Mouse (Mus musculus): Measurements from ENCODE around the gene Nfya. TPM values are rescaled to one million over a fixed set of nuclear protein-coding genes. Genes with fewer than 3 reads are reported as not detected.
"Not testable (repeated sequence)": the region's sequence is repeated elsewhere in the genome, so short reads cannot be mapped to it uniquely, and the experiment has no call there.

Nfya gene
- polyA plus RNA-seq, 1 experiment from 2014 or later = 17.2 TPM

GRCm38 (mm10) chr17:48355822-48356221 lies 53.9 kb downstream of the Nfya start:
- Histone ChIP-seq H3K27me3 (no peaks in the 10 kb centered on the region), H3K9ac (replicated peaks) (no peak overlapping the region), H3K4me1 (no peaks in the 10 kb centered on the region), H3K36me3 (no peaks in the 10 kb centered on the region), H3K4me3 (no peak overlapping the region), H3K27ac (replicated peaks) (no peak overlapping the region), H3K9me3 (no peaks in the 10 kb centered on the region), H3K4me2 (replicated peaks) (no peak overlapping the region)
- ATAC-seq (ENCODE audit: low FRiP score, low read depth) = no peak
- 95% methylated on average over 3 of the region's 3 CpGs for WGBS

GRCm38 (mm10) chr17:48352976-48353375 lies 56.7 kb downstream of the Nfya start:
- H3K9ac ChIP-seq (replicated peaks); H3K9me3 ChIP-seq; H3K27ac ChIP-seq (replicated peaks); H3K4me2 ChIP-seq (replicated peaks); H3K4me3 ChIP-seq; H3K4me1 ChIP-seq; H3K27me3 ChIP-seq; ATAC-seq (ENCODE audit: low FRiP score, low read depth); H3K36me3 ChIP-seq: not testable (repeated sequence)
- WGBS = 73% methylated on average over 7 of the region's 7 CpGs

DNA sequence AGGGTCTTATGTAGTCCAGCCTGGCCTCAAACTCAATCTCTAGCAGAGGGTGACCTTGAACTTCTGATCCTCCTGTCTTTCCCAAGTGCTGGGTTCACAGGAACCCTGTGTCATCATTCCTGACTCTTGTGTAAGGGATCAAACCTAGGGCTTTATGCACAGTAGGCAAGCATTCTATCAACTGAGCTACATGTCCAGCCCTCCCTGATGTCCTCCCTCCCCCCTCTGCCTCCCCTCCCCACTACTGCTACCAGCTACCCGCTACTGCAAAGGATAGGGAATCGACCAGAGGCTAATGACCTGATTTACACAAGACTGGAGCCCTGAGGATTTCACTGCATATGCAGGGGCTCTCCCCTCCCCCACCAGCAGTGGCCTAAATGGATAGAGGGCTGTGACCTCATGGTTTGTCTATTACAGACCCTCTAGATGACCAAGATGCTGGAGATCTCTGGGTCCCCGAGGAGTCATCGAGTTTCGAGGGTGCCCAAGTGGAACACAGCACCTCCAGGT lies 59.0 kb downstream of the Nfya start:
- Histone ChIP-seq H3K36me3 (no peaks in the 10 kb centered on the region), H3K9ac (replicated peaks) (no peak overlapping the region), H3K4me3 (no peak overlapping the region), H3K4me2 (replicated peaks) (no peak overlapping the region), H3K27ac (replicated peaks) (no peak overlapping the region), H3K27me3 (no peaks in the 10 kb centered on the region), H3K9me3 (no peaks in the 10 kb centered on the region), H3K4me1 (no peaks in the 10 kb centered on the region)
- 68% methylated on average over 5 of the region's 5 CpGs for WGBS
- no peak for ATAC-seq (ENCODE audit: low FRiP score, low read depth)

DNA sequence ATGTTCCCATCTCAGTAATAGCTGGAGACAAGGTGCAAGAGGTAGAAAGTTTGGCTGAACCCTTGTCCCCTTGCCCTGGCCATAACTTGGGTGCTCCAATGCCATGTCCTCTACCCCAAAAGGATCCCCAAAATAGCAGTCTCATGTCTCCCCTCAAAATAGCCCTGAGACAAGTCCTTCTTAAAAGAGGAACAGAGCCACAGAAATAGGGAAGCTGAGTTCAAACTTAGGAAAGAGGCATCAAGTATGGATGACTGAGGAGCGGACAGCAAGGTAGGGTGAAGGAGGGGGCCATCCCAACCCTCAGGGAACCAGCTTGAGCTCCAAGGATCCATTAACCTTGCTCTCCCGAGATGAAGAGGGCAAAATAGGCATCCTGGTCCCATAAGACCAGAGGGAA lies 62.4 kb downstream of the Nfya start:
- no peak for ATAC-seq (ENCODE audit: low FRiP score, low read depth)
- no peaks in the 10 kb centered on the region for H3K9me3 ChIP-seq
- H3K36me3 ChIP-seq = no peaks in the 10 kb centered on the region
- no peak overlapping the region for H3K9ac ChIP-seq (replicated peaks)
- no peaks in the 10 kb centered on the region for H3K27me3 ChIP-seq
- no peak overlapping the region for H3K27ac ChIP-seq (replicated peaks)
- no peak overlapping the region for H3K4me3 ChIP-seq
- H3K4me2 ChIP-seq (replicated peaks) = no peak overlapping the region
- no peaks in the 10 kb centered on the region for H3K4me1 ChIP-seq
- WGBS = 75% methylated on average over 2 of the region's 2 CpGs

- Histone ChIP-seq H3K36me3 (no peaks in the 10 kb centered on the region), H3K4me2 (replicated peaks) (no peak overlapping the region), H3K4me1 (no peaks in the 10 kb centered on the region), H3K4me3 (no peak overlapping the region), H3K9me3 (no peaks in the 10 kb centered on the region), H3K9ac (replicated peaks) (no peak overlapping the region), H3K27ac (replicated peaks) (no peak overlapping the region), H3K27me3 (no peaks in the 10 kb centered on the region)
- WGBS = 69% methylated on average over 4 of the region's 4 CpGs
- ATAC-seq (ENCODE audit: low FRiP score, low read depth) = no peak
Observed at GRCm38 (mm10) chr17:48346834-48347233, 62.9 kb downstream of the Nfya start.

DNA sequence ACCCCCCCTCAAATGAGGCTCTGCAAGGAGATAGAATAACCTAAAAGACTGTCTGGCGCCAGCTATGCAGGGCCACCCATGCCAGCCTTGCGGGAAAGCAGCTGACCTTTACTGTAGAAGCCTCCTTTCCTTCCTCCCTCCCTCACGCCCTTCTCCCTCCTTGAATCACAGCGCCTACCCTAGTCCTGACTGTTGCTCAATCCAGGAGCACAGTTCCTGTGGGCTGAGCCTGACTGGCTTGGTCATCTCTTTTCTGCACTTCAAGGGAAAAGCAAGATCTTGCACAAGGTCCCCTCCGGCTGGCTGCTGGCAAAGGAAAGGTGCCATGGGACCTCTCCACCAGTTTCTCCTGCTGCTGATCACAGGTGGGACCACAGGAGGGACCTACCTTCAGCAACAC lies 63.5 kb downstream of the Nfya start, which contains the start of gene Trem2:
TSS of gene Trem2 (plus strand) at position 171 of the 400 bp plus-strand sequence.
- Histone ChIP-seq H3K4me3 (no peak within 1 kb of the TSS), H3K9me3 (no peaks in the 10 kb centered on the region), H3K27ac (replicated peaks) (no peak within 1 kb of the TSS), H3K4me1 (no peaks in the 10 kb centered on the region), H3K4me2 (replicated peaks) (no peak within 1 kb of the TSS), H3K36me3 (no peaks in the 10 kb centered on the region), H3K9ac (replicated peaks) (no peak within 1 kb of the TSS), H3K27me3 (no peaks in the 10 kb centered on the region)
- WGBS = 85% methylated on average over 5 of the region's 5 CpGs
- ATAC-seq (ENCODE audit: low FRiP score, low read depth) = no peak

GRCm38 (mm10) chr17:48345824-48346223 lies 63.9 kb downstream of the Nfya start:
- H3K36me3 ChIP-seq = no peaks in the 10 kb centered on the region
- no peaks in the 10 kb centered on the region for H3K27me3 ChIP-seq
- no peak overlapping the region for H3K27ac ChIP-seq (replicated peaks)
- H3K4me1 ChIP-seq = no peaks in the 10 kb centered on the region
- no peak for ATAC-seq (ENCODE audit: low FRiP score, low read depth)
- no peak overlapping the region for H3K4me2 ChIP-seq (replicated peaks)
- no peak overlapping the region for H3K9ac ChIP-seq (replicated peaks)
- 87% methylated on average over 4 of the region's 4 CpGs for WGBS
- H3K4me3 ChIP-seq = no peak overlapping the region
- H3K9me3 ChIP-seq = no peaks in the 10 kb centered on the region

GRCm38 (mm10) chr17:48343065-48343464 lies 66.6 kb downstream of the Nfya start:
- H3K9me3 ChIP-seq = no peaks in the 10 kb centered on the region
- H3K4me3 ChIP-seq = no peak overlapping the region
- no peaks in the 10 kb centered on the region for H3K36me3 ChIP-seq
- H3K27me3 ChIP-seq = no peaks in the 10 kb centered on the region
- no peak overlapping the region for H3K27ac ChIP-seq (replicated peaks)
- no peak overlapping the region for H3K4me2 ChIP-seq (replicated peaks)
- WGBS = 92% methylated on average over 2 of the region's 2 CpGs
- H3K9ac ChIP-seq (replicated peaks) = no peak overlapping the region
- ATAC-seq (ENCODE audit: low FRiP score, low read depth) = no peak
- 0 out of 2 replicates have a peak, but pooled peaks cover 3% of the 10 kb centered on the region for H3K4me1 ChIP-seq

DNA sequence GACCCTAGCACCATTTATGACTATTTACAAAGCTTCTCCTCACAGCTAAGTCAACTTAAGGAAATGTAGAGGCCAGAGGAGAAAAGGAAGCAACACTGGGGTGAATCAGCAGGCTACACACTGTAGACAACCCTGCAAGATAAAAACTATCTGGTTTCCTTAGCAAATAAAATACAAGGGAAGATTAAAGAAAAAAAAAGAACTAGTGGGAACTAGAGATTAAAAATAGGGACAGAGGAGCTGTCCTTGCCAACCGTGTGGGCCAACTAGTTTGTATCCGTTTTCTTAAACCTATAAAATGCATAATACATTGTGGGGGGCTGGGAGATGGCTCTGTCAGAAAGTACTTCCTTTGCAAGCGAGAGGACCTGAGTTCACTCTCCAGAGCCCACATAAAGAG lies 67.8 kb downstream of the Nfya start:
- no peak overlapping the region for H3K27ac ChIP-seq (replicated peaks)
- no peak overlapping the region for H3K9ac ChIP-seq (replicated peaks)
- ATAC-seq (ENCODE audit: low FRiP score, low read depth) = no peak
- no peaks in the 10 kb centered on the region for H3K36me3 ChIP-seq
- 84% methylated on average over 3 of the region's 3 CpGs for WGBS
- H3K4me1 ChIP-seq = 0 out of 2 replicates have a peak, but pooled peaks cover 3% of the 10 kb centered on the region
- no peak overlapping the region for H3K4me3 ChIP-seq
- H3K9me3 ChIP-seq = no peaks in the 10 kb centered on the region
- H3K27me3 ChIP-seq = no peaks in the 10 kb centered on the region
- no peak overlapping the region for H3K4me2 ChIP-seq (replicated peaks)

DNA sequence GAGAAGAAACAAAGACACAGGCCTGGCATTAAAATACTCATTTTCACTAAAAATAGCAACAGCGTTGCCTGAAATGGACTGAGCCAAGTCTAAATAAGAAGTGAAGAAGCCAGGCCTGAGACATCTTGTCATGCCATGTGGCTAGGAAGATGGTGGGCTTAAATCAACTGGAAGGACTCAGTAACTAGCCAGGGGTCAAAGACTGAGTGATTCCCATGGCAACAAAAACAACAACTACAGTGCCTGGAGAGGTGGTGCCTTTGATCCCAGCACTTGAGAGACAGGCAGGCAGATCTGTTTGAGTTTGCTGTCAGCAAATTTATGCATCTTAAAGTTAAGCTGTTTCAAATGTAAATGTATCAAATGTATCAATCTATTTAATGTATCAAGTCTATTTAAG lies 69.4 kb downstream of the Nfya start:
- Histone ChIP-seq H3K36me3 (no peaks in the 10 kb centered on the region), H3K27me3 (no peaks in the 10 kb centered on the region), H3K4me3 (no peak overlapping the region), H3K4me2 (replicated peaks) (no peak overlapping the region), H3K27ac (replicated peaks) (no peak overlapping the region), H3K9me3 (no peaks in the 10 kb centered on the region), H3K9ac (replicated peaks) (no peak overlapping the region), H3K4me1 (0 out of 2 replicates have a peak, but pooled peaks cover 3% of the 10 kb centered on the region)
- 82% methylated on average over 1 of the region's 1 CpGs for WGBS
- ATAC-seq (ENCODE audit: low FRiP score, low read depth) = no peak

Other genes starting within 250 kb of the Nfya start
- not detected in 2 replicates for gene A530064D06Rik, start 242.6 kb downstream of the Nfya start, polyA plus RNA-seq (2016; fragmentation: Nextera tagmentation; extraction: Ambion mirVana)
- gene Trem1, start 177.1 kb downstream of the Nfya start, polyA plus RNA-seq (2016; fragmentation: Nextera tagmentation; extraction: Ambion mirVana) = 0.08 and 0.11 TPM in 2 replicates
- not detected in 2 replicates for gene Trem3, start 162.1 kb downstream of the Nfya start, polyA plus RNA-seq (2016; fragmentation: Nextera tagmentation; extraction: Ambion mirVana)
- 0.10 TPM in 1 of 2 replicates, not detected in the other for gene Treml4, start 145.6 kb downstream of the Nfya start, polyA plus RNA-seq (2016; fragmentation: Nextera tagmentation; extraction: Ambion mirVana)
- gene Treml2, start 110.4 kb downstream of the Nfya start, polyA plus RNA-seq (2016; fragmentation: Nextera tagmentation; extraction: Ambion mirVana) = 0.17 and 0.26 TPM in 2 replicates
- gene B430306N03Rik, start 93.8 kb downstream of the Nfya start, polyA plus RNA-seq (2016; fragmentation: Nextera tagmentation; extraction: Ambion mirVana) = 0.17 and 0.22 TPM in 2 replicates
- gene Trem2, start 63.5 kb downstream of the Nfya start, polyA plus RNA-seq (2016; fragmentation: Nextera tagmentation; extraction: Ambion mirVana) = 2.2 and 4.1 TPM in 2 replicates
- gene Treml1, start 50.0 kb downstream of the Nfya start, polyA plus RNA-seq (2016; fragmentation: Nextera tagmentation; extraction: Ambion mirVana) = 1.6 and 2.1 TPM in 2 replicates
- gene Oard1, start 108 bp upstream of the Nfya start, polyA plus RNA-seq (2016; fragmentation: Nextera tagmentation; extraction: Ambion mirVana) = 79.4 and 81.8 TPM in 2 replicates
- 0.59 and 0.85 TPM in 2 replicates for gene Apobec2, start 23.0 kb upstream of the Nfya start, polyA plus RNA-seq (2016; fragmentation: Nextera tagmentation; extraction: Ambion mirVana)
- gene Tspo2, start 41.6 kb upstream of the Nfya start, polyA plus RNA-seq (2016; fragmentation: Nextera tagmentation; extraction: Ambion mirVana) = 1.8 TPM in 2 replicates
- 0.08 and 0.22 TPM in 2 replicates for gene Unc5cl, start 45.0 kb upstream of the Nfya start, polyA plus RNA-seq (2016; fragmentation: Nextera tagmentation; extraction: Ambion mirVana)